Mouse (Mus musculus) embryo, embryonic 9.5 days (tissue): ENCODE results near the gene Slc22a4.
"Not testable (repeated sequence)": the region's sequence is repeated elsewhere in the genome, so short reads cannot be mapped to it uniquely, and the experiment has no call there.

Experiments used
- DNase-seq: peaks from one replicate; pipeline ENCODE4 v3.0.0-alpha.2; 2017; ENCODE audit errors: extremely low spot score

Gene Slc22a4

GRCm38 (mm10) chr11:54004734-54005133, 23.2 kb downstream of the Slc22a4 start:
- DNase-seq, result no peak

DNA sequence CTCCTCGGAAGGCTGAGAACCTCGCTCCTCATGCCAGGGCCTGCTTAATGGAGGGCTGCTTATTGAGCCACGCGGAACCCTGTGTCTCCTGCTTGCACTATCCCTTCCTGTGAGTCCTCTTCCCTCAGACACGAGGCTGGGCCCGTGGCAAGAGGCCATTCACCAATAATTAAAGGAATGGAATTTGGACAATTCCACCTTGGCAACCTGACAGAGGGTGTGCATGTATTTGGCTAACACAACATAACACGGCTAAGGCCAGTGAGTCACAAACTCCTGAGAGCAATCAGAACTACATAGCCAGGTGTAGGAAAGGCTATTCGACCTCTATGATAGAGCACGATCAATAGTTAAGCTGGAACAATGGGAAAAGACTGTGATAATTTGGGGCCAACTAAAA, 23.7 kb downstream of the Slc22a4 start:
- no peak for DNase-seq

GRCm38 (mm10) chr11:54002761-54003717, 24.9 kb downstream of the Slc22a4 start:
- peak; percentile 71 for DNase-seq

- peak; percentile 50 for DNase-seq
Observed at GRCm38 (mm10) chr11:54002147-54002760, 25.6 kb downstream of the Slc22a4 start.

DNA sequence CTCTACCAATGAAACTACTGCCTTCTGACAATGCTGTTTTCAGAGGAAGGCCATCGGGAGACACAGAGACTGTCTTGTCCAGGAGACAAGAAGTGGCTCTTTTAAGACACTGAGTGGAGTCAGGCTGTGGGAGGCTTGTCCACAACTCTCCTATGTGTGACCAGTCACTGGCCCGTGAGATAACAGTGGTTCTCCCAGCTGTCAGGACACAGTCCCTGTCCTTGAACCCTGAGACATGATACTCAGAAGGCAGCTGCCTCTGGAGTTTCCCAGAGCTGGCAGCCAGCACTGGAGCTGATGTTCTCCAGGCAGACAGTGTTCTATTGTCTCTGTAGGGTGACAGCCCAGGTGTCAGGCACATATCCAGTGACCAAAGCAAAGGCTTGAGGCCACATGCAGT, 30.2 kb downstream of the Slc22a4 start:
- no peak for DNase-seq

DNA sequence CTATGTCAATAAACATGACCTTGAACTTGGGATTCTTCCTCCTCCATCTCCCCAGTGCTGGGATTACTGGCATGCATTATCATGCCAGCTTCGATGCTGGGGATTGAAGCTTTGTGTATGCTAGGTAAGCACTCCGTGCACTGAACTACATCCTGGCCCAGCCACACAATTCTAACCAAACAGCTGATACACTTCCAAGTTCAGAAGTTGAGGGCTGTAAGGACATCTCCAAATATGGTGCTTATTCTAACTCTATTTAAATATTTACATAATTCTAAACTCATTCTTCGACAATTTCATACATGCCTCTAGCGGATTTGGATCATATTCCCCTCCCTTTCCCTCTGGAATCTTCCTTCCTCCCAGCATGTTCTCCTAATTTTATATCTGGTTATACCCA, 35.6 kb downstream of the Slc22a4 start:
- DNase-seq, result no peak

DNA sequence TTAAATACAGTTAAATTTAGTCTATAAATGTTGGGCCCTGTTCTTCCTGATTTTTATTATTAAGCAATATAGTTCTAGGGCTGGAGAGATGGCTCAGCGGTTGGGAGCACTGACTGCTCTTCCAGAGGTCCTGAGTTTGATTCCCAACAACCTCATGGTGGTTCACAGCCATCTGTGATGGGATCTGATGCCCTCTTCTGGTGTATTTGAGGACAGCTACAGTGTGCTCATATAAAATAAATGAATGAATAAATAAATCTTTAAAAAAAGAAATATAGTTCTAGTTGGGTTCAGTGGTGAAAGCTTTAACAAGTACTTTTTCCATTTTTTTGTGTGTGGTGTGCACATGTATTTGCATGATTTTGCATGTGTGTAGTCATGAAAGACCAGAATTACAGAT, 38.7 kb downstream of the Slc22a4 start:
- DNase-seq, result no peak

DNA sequence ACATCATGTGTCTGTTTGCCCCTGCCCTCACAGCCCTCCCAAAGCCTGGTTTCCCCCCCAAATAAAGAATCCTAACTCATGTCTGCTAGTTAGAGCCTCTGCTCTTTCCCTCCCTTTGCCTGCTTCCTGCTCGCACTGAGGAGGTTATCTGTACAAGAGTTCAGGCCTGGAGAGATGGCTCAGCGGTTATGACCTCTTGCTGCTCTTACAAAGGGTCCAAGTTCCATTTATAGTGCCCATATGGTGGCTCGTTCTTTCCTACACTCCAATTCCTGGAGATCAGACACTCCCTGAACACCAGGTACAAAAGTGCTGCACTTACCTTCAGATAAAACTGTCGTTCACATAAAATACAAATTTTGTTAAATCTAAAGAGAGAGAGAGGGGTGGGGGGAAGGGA, 39.8 kb downstream of the Slc22a4 start:
- no peak for DNase-seq

DNA sequence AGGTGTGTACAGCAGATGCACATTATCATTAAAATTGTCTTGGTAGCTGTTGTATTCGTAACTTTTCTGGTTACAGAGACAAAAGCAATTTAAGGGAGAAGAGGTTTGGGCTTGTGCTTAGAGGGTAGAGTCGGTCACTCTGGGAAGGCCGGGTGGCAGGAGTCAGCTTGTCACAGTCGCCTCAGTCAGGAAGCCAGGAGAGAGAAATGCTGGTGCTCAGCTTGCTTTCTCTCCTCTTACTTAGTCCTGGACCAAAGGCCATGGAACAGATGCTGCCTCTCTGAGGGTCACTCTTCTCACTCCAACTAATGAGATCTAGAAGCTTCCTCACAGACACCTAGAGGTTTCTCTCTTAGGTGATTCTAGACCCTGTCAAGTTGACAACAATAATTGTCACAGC, 46.5 kb downstream of the Slc22a4 start:
- DNase-seq, result no peak

DNA sequence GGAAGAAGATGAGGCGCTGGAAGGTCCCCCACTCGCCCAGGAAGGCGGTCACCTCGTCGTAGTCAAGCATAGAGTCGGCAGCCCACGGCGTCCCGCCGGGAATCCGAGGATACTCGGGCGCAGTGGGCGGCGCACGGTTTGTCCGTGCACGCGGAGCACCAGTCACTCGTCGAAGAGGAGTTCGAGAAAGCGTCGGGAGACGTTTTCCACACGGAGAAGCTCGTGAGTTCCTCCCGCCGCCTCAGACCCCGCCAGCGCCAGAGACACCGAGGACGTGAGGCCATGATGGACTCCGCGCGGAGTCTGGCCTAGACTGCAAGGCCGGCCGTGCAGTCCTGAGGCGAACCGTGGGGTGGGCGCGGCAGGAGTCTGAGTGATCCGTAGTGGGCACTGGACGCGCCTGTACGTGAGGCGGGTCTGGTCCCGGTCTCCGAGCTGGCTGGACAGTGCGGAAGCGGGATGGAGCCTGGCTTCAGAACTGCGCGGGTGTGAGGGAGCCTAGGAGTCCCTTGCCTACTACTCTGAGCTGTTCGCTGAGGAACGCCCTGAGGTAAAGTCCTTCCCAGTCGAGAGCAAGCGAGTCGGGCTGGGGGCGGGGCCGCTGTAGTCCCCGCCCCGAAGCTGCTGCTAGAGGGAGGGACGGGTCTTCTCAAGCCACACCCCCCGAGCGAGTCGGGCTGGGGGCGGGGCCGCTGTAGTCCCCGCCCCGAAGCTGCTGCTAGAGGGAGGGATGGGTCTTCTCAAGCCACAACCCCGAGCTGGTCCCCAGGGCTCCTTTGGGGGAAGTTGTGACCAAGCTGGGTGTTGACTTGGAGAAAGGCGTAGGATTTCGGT, 47.9 kb downstream of the Slc22a4 start, which contains the start of gene Slc22a21:
Slc22a21 (minus strand) TSS at position 545 of the 834 bp plus-strand sequence.
- peak; percentile 87 for DNase-seq

GRCm38 (mm10) chr11:53979456-53979787, 48.5 kb downstream of the Slc22a4 start:
- not testable (repeated sequence) for DNase-seq

- no peak for DNase-seq
Observed at GRCm38 (mm10) chr11:53977672-53978071, 50.2 kb downstream of the Slc22a4 start.

DNA sequence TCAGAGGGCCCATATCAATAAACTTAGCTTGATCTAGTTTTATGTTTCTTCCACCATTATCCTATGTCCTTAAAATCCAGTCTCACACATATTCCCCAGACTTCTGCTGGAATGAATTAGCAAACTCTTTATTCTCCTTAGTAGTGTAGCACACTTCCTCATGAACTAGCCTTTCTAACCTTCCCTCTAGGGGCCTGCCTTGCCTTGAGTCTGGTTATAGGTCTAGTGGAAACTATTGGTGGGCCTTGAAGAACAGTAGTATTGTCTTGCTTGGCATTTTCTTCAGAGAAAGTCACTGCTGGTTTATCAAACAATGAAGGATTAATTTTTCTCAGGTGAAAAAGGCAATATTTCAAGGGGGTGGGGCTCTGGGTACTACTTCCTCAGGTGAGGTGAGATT, 52.3 kb downstream of the Slc22a4 start:
- no peak for DNase-seq

DNA sequence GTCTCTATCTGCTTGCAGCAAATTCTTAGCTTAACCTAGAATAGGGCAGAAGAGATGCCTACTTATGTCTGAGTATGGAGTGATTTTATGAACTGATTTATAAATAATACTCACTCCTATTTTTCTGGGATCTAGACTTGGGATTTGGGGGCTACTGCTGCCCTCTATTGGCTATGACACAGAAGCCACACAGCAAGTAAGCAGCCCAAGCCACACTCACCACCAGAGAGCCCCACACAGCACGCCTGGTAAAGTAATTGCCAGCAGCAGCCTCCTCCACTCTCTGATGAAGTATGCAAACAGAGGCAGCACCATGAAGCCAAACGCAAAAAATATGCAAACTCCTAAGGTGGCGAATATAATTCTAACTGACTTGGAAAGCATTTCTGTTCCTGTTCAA, 68.9 kb downstream of the Slc22a4 start:
- DNase-seq, result peak; percentile 14

DNA sequence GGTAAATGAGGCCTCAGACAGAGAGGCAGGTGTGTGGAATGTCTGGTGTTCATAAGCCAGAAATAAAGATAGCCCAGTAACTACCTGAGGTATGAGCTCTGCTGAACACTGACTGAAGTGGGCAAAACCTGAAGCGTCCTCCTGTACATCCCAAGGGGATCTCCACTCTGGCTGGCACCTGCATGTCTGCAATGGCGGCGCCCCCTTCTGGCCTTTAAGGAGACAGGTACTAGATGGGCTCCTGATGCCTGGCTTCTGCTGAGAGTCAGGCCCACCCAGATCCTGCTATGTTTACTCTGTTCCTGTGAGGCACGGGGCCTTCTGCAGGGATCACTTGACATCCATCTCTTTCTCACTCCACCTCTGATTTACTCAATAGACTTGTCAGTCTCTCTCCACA, 69.7 kb downstream of the Slc22a4 start:
- not testable (repeated sequence) for DNase-seq

- no peak for DNase-seq
Observed at GRCm38 (mm10) chr11:53956636-53957035, 71.3 kb downstream of the Slc22a4 start.

DNA sequence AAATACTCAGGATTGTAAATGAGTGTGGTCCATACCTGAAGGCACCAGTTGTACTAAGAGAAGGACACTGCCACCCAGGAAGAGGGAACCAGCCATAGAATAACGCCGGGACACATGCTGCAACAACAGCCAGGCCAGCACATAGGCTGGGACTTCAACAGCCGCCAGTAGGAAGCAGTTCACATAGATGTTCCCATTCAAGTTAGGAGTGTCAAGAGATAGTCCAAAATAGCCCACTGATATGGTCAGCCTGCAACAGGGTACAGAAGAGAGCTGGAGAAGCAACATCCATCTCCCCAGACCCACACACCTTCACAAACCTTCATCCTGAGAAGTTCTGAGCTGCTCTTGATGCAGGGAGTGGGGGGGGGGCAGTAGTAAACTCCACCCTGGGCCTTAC, 73.2 kb downstream of the Slc22a4 start:
- no peak for DNase-seq

DNA sequence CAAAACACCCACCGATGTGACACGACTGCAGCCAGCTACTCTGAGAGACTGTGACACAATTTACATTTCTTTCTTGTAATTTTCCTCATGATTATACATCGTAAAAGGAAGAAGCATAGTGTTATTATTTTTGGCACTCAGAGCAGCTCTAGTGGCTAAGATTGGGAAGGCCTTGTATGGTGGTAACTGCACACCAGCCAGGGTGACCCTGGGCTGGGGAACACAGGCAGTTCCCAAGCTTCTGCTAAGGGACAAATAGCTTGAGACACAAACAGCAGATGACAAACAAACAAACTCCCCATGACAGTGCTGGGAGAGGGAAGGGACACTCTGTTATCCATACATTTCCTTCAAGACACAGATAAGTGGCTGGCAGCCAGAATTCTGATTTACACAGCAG, 77.8 kb downstream of the Slc22a4 start:
- DNase-seq, result not testable (repeated sequence)
